Mouse (Mus musculus): ENCODE results near the gene Sbds.

Sbds gene

DNA sequence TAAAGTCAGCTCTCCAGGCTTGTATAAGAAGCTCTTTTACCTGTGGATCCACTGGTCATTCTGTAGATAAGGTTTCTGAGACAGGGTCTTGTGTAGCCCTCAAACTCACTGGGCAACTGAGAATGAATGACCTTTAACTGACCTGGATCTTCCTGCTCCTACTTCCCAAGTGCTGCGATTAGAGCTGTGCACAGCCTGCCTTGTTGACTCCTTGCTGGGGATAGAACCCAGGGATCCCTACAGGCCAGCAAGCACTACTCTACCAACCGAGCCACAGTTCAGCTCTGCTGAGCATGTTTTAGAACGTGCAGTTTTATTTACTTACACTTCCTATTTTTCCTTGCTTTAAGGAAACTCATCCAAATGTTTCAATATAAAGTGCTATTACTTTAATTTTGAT lies 57.9 kb downstream of the Sbds start:
- no peak for DNase-seq

DNA sequence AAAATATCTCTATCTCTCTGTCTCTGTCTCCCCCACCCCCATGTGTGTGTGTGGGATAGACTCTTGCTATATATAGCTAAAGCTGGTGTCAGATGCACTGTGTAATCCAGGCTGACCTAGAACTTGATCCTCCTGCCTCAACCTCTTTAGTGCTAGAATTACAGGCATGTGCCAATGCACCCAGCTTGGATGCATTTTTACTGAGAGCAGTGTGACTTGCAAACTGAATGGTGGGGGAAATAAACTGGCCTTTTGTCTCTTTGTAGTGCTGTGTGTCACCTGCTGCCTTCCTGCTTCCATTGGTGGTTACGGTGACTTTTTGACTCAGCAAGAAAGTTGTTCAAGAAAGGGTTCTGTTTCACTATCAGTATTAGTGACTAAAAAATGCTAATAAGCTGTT lies 59.0 kb downstream of the Sbds start:
- no peak for DNase-seq
